16 mouse cellular contexts compared by ENCODE assay signal in the genomic region with DNA sequence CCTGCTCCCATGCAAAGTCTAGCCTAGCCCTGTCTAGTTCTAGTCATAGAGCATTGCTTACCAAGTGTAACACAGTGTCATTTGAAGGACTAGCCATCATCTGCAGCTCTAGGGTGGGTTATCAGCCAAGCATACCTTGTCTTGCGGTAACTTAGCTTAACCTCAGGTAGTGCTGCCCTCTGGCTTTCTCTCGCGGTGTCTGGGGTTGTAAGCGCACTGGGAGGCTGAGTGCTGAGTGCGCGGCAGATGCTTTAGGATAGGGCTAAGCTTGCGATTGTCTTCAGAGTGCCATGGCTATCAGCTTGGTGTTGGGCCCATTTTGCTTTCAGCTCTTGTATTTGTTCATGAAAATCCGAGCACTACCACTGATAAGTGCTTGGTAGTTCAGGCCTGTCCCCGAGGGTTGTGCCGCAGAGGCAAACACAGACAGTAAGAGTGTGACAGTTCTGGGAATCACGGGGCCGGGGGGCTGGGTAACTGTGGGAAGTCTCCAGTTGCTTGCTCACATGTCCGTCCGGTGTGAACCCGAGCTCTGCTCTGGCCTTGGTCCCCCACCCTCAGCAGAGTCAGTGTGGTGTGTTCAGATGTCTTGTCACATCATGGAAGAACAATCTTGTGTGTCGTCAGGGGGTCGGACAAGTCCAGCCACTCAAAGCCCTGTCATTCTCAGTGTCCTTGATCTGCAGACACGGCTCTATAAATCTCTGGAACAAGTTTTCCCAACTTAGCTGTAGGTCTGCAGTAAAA. TPM values are rescaled to one million over a fixed set of nuclear protein-coding genes. Genes with fewer than 3 reads are reported as not detected.
A peak's percentile ranks its signal among the peaks of the same experiment; 100 is the strongest.
DNase-seq lines count a peak whose midpoint lies in the region; ATAC-seq and TF ChIP-seq lines count a peak whose summit lies in the region.
"Had no signal": no experiment of that assay in that cellular context is flagged by ENCODE, and none has a peak within 500 bp of the region (broad histone marks: within the 10 kb centered on the region; RNA-seq: fewer than 3 reads in every experiment).

No protein-coding gene starts in this region.

- no peak overlapping the region for H3K4me3 ChIP-seq in cerebellum, adult 2 months (replicated peaks; ENCODE audit: insufficient read depth, low read depth, low read length)
- no peak overlapping the region for H3K4me3 ChIP-seq in kidney, embryonic 14.5 days (ENCODE audit: low read length)
- H3K4me3 ChIP-seq in stomach, postnatal 0 days (ENCODE audit: low read depth, low read length), result no peak overlapping the region
- H3K4me3 ChIP-seq: erythroblast, embryonic 14.5 days; hindbrain, embryonic 10.5 days; limb, embryonic 15.5 days; neural tube, embryonic 13.5 days had no signal

- peaks cover 29% of the 10 kb centered on the region for H3K4me1 ChIP-seq in cerebellum, adult 2 months (ENCODE audit: control insufficient read depth, insufficient read depth, low read length)
- no peaks in the 10 kb centered on the region for H3K4me1 ChIP-seq in kidney, embryonic 14.5 days (ENCODE audit: control insufficient read depth, insufficient read depth, low read length)
- no peaks in the 10 kb centered on the region for H3K4me1 ChIP-seq in stomach, postnatal 0 days (replicated peaks; ENCODE audit: control insufficient read depth, insufficient read depth)
- H3K4me1 ChIP-seq: hindbrain, embryonic 10.5 days; limb, embryonic 15.5 days had no signal

- no peaks in the 10 kb centered on the region for H3K27me3 ChIP-seq in cerebellum, adult 2 months (ENCODE audit: control insufficient read depth, insufficient read depth, low read length)
- H3K27me3 ChIP-seq in kidney, embryonic 14.5 days (ENCODE audit: control insufficient read depth, insufficient read depth, low read length), result no peaks in the 10 kb centered on the region
- H3K27me3 ChIP-seq in stomach, postnatal 0 days (ENCODE audit: control insufficient read depth, insufficient read depth, low read length), result no peaks in the 10 kb centered on the region
- H3K27me3 ChIP-seq: limb, embryonic 15.5 days; neural tube, embryonic 13.5 days had no signal

- ATAC-seq in kidney, embryonic 14.5 days (ENCODE audit: low FRiP score, low TSS enrichment), result peak; percentile 24; the same call in 1 of the 2 replicates
- ATAC-seq in stomach, postnatal 0 days (ENCODE audit: low FRiP score, low TSS enrichment), result 0 out of 2 replicates have a peak, but pooled peaks have one; percentile 26

- H3K9me3 ChIP-seq in kidney, embryonic 14.5 days (ENCODE audit: control insufficient read depth, low read length), result no peaks in the 10 kb centered on the region
- H3K9me3 ChIP-seq in stomach, postnatal 0 days (ENCODE audit: control insufficient read depth, low read length), result no peaks in the 10 kb centered on the region
- H3K9me3 ChIP-seq: hindbrain, embryonic 10.5 days; limb, embryonic 15.5 days; neural tube, embryonic 13.5 days had no signal

- no peak for DNase-seq in cerebellum, adult 2 months
- no peak for DNase-seq in cerebellum, adult 8-10 months
- DNase-seq in kidney, adult 8-10 months, result no peak
- peak; percentile 32 for DNase-seq in lung, postnatal 10 days
- no peak for DNase-seq in lung, adult 18-20 months
- no peak for DNase-seq in stomach, postnatal 0 days (ENCODE audit: low spot score)
- DNase-seq in thymus, postnatal 10 days (ENCODE audit: low spot score in 2 of 2), result no peak
- DNase-seq: B cell, adult 2 months; cerebellum, postnatal 14 days; gastrocnemius, postnatal 10 days; kidney, adult 11 months had no signal

- H3K36me3 ChIP-seq in kidney, embryonic 14.5 days (ENCODE audit: control insufficient read depth, insufficient read depth, low read length), result no peaks in the 10 kb centered on the region
- H3K36me3 ChIP-seq in stomach, postnatal 0 days (ENCODE audit: control insufficient read depth, insufficient read depth, low read length), result no peaks in the 10 kb centered on the region
- H3K36me3 ChIP-seq: hindbrain, embryonic 10.5 days; limb, embryonic 15.5 days; neural tube, embryonic 13.5 days had no signal

- H3K9ac ChIP-seq in kidney, embryonic 14.5 days (ENCODE audit: low read depth, low read length), result no peak overlapping the region
- H3K9ac ChIP-seq in stomach, postnatal 0 days (ENCODE audit: low read length), result no peak overlapping the region
- H3K9ac ChIP-seq: limb, embryonic 15.5 days; neural tube, embryonic 13.5 days had no signal

- no peak for TF ChIP-seq CTCF in cerebellum, adult 2 months (IDR thresholded peaks at IDR 0.05; ENCODE audit: borderline replicate concordance, insufficient read depth, low read depth, low read length)
- TF ChIP-seq CTCF in stomach, postnatal 0 days (IDR thresholded peaks at IDR 0.05; ENCODE audit: low read depth), result peak; percentile 20; the same call in 1 of the 2 replicates

- no peak for TF ChIP-seq POLR2A in cerebellum, adult 2 months (IDR thresholded peaks at IDR 0.05; ENCODE audit: borderline replicate concordance, insufficient read depth, low read length)

- 70% methylated on average over 18 of the region's 18 CpGs for WGBS in cerebellum, adult 2 months
- WGBS in kidney, embryonic 14.5 days, result 69% methylated on average over 18 of the region's 18 CpGs
- WGBS in stomach, postnatal 0 days, result 81% methylated on average over 18 of the region's 18 CpGs

- TF ChIP-seq EP300 in stomach, postnatal 0 days (optimal IDR thresholded peaks at IDR 0.05), result no peak

- H3K27ac ChIP-seq in cerebellum, adult 2 months (ENCODE audit: insufficient read depth, low read length), result peak overlapping the region; percentile 55; the same call in 1 of the 2 replicates
- H3K27ac ChIP-seq in kidney, embryonic 14.5 days (ENCODE audit: low read depth, low read length), result no peak overlapping the region
- no peak overlapping the region for H3K27ac ChIP-seq in stomach, postnatal 0 days (replicated peaks)
- H3K27ac ChIP-seq: hindbrain, embryonic 10.5 days; limb, embryonic 15.5 days; neural tube, embryonic 13.5 days had no signal

- no peak overlapping the region for H3K4me2 ChIP-seq in kidney, embryonic 14.5 days (replicated peaks; ENCODE audit: low read depth, low read length)
- no peak overlapping the region for H3K4me2 ChIP-seq in stomach, postnatal 0 days (replicated peaks; ENCODE audit: low read depth)
- H3K4me2 ChIP-seq: limb, embryonic 15.5 days; neural tube, embryonic 13.5 days had no signal

RNA-seq across cellular contexts. Expression of a gene that starts 22.5 kb away (rescaled TPM):
- polyA plus RNA-seq in cerebellum, adult 2 months (2012; rRNA removed), result 77.0 and 85.3 TPM in 2 replicates
- 26.8 and 48.8 TPM in 2 replicates for polyA plus RNA-seq in kidney, embryonic 14.5 days (2014; fragmentation: Nextera tagmentation; extraction: Ambion mirVana)
- 31.9 and 33.9 TPM in 2 replicates for polyA plus RNA-seq in stomach, postnatal 0 days (2015; fragmentation: Nextera tagmentation; extraction: Ambion mirVana)
